Mouse (Mus musculus) neural tube, embryonic 12.5 days (tissue): Measurements from ENCODE around the gene Htr7. TPM values are rescaled to one million over a fixed set of nuclear protein-coding genes. Genes with fewer than 3 reads are reported as not detected.

Source experiments
- ATAC-seq: fragments of 200-750 bp; cut with Nextera tagmentation; 2 replicates; pipeline ENCODE4 v1.8.0; 2017; ENCODE audit warnings: low read depth, mild to moderate bottlenecking, moderate TSS enrichment, moderate library complexity; ENCODE audit not compliant: low FRiP score
- H3K27ac ChIP-seq: fragments of 300-500 bp; sonication (generic); 2 replicates; pipeline ENCODE4 v1.5.1; 2016
- H3K27me3 ChIP-seq: fragments of 300-500 bp; sonication (generic); replicated peaks from 2 replicates; pipeline ENCODE4 v1.6.1; 2016; ENCODE audit warnings: mild to moderate bottlenecking
- H3K36me3 ChIP-seq: fragments of 300-500 bp; sonication (generic); 2 replicates; pipeline ENCODE4 v1.6.1; 2016; ENCODE audit warnings: mild to moderate bottlenecking
- H3K4me1 ChIP-seq: fragments of 300-500 bp; sonication (generic); 2 replicates; pipeline ENCODE4 v1.6.1; 2016
- H3K4me2 ChIP-seq: fragments of 300-500 bp; sonication (generic); replicated peaks from 2 replicates; pipeline ENCODE4 v1.6.1; 2016; ENCODE audit warnings: mild to moderate bottlenecking
- H3K4me3 ChIP-seq: fragments of 300-500 bp; sonication (generic); 2 replicates; pipeline ENCODE4 v1.5.1; 2016
- H3K9ac ChIP-seq: fragments of 300-500 bp; sonication (generic); 2 replicates; pipeline ENCODE4 v1.6.1; 2016; ENCODE audit warnings: mild to moderate bottlenecking
- H3K9me3 ChIP-seq: fragments of 300-500 bp; sonication (generic); 2 replicates; pipeline ENCODE4 v1.6.1; 2016; ENCODE audit warnings: mild to moderate bottlenecking
- WGBS: fragments of 180-500 bp; shearing (Covaris S2); methylation state at CpG from one replicate; pipeline ENCODE4 v1.1.7; 2016; 5-methylcytosine and 5-hydroxymethylcytosine counted together
- polyA plus RNA-seq: library from polyadenylated mRNA; unstranded; fragments of >200 nt; fragmentation: Nextera tagmentation; extraction: Ambion mirVana; gene quantifications from 2 replicates; pipeline ENCODE4 v1.2.1, GENCODE M21; 2016

Gene Htr7
- 3.2 and 3.4 TPM in 2 replicates for polyA plus RNA-seq

DNA sequence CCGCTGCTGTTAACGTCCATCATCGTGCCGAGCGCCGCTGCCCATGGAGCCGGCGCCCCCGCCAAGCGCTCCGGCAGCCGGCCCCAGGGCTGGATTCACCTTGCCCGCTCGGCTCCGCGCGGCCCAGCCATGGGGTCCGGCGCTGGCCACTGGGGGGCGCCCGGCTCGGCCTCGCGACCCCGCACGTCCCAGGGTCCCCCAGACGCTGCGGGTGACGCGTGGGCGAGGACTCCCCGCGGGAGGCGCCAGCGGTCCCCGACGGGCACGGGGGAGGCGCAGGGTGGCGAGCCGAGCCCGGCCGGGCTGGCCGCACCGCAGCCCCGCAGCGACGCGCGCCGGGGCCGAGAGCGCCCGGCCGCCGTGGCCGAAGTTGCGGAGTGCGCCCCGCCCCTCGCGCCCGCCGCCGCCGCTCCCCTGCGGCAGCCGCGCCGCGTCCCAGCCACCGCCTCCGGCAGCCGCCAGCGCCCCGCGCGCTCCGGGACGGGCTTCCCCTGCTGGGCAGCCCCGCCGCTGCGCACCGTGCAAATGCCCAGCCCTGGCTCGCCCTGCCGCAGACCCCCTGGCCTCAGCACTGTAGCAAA, at the start of gene Htr7:
Gene Htr7 (minus strand): TSS at position 277 of the 581 bp plus-strand sequence.
- Histone ChIP-seq H3K9me3 (no peaks in the 10 kb centered on the region), H3K36me3 (no peaks in the 10 kb centered on the region), H3K9ac (peak within 1 kb of the TSS; percentile 59), H3K4me2 (peak within 1 kb of the TSS; percentile 82), H3K4me1 (peaks cover 7% of the 10 kb centered on the region), H3K4me3 (peak within 1 kb of the TSS; percentile 72), H3K27ac (no peak within 1 kb of the TSS), H3K27me3 (peaks cover 26% of the 10 kb centered on the region)
- under 1% methylated on average over 80 of the region's 86 CpGs for WGBS
- ATAC-seq = peak; percentile 95

DNA sequence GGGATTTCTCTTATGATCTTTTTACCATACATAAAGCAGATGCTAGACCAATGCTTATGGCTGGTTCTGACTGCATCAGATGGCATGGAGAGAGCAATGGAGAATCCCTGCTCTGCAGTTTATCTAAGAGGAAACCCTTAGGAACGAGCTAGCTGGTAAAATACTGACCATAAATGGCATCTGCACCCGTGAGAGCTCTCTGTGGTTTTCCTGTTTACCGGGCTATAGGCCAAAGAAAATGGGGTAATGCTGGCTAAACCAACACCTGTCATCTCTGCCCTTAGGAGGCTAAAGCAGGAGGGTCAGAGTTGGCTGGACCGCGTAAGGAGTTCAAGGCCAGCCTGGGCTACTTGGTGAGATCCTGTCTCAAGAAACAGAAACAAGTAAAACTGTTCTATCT, 46.6 kb upstream of the Htr7 start:
- Histone ChIP-seq H3K4me2 (no peak overlapping the region), H3K4me1 (no peaks in the 10 kb centered on the region), H3K27me3 (no peaks in the 10 kb centered on the region), H3K36me3 (peaks cover 27% of the 10 kb centered on the region), H3K27ac (no peak overlapping the region), H3K4me3 (no peak overlapping the region), H3K9me3 (no peaks in the 10 kb centered on the region), H3K9ac (no peak overlapping the region)
- 91% methylated on average over 5 of the region's 5 CpGs for WGBS
- no peak for ATAC-seq

- ATAC-seq = no peak
- 87% methylated on average over 7 of the region's 7 CpGs for WGBS
- no peak overlapping the region for H3K4me2 ChIP-seq
Observed at GRCm38 (mm10) chr19:36098916-36099315, 41.6 kb upstream of the Htr7 start.

GRCm38 (mm10) chr19:36098265-36098664, 41.0 kb upstream of the Htr7 start:
- Histone ChIP-seq H3K27me3 (no peaks in the 10 kb centered on the region), H3K4me2 (no peak overlapping the region), H3K9me3 (no peaks in the 10 kb centered on the region), H3K9ac (no peak overlapping the region), H3K4me3 (no peak overlapping the region), H3K27ac (no peak overlapping the region), H3K4me1 (no peaks in the 10 kb centered on the region), H3K36me3 (peaks cover 66% of the 10 kb centered on the region)
- no peak for ATAC-seq
- 86% methylated on average over 1 of the region's 1 CpGs for WGBS

More at GRCm38 (mm10) chr19:36098916-36099315, 41.6 kb upstream of the Htr7 start:
- no peaks in the 10 kb centered on the region for H3K27me3 ChIP-seq
- no peaks in the 10 kb centered on the region for H3K4me1 ChIP-seq
- no peak overlapping the region for H3K27ac ChIP-seq
- H3K9me3 ChIP-seq = no peaks in the 10 kb centered on the region
- no peak overlapping the region for H3K4me3 ChIP-seq
- no peak overlapping the region for H3K9ac ChIP-seq
- H3K36me3 ChIP-seq = peaks cover 61% of the 10 kb centered on the region

DNA sequence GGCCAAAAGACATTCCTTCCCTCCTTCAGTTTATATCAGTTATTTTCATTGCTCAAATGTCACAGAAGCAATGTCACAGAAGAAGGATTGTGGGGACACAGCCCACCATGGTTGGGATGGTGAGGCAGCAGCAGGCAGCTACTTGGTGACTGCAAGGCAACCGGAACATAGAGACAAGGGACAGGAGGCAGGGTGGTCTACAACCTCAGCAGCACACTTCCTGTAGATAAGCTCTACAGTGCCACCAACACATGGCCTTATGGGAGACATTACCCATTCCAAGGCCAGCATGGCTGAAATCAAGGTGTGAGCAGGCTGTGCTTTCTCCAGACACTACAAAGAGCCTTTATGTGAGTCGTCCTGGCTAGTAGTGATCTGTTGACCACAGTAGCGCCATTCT, 39.9 kb upstream of the Htr7 start:
- WGBS = 91% methylated on average over 3 of the region's 3 CpGs
- H3K4me2 ChIP-seq = no peak overlapping the region
- no peak overlapping the region for H3K9ac ChIP-seq
- no peak overlapping the region for H3K27ac ChIP-seq
- peaks cover 66% of the 10 kb centered on the region for H3K36me3 ChIP-seq
- H3K9me3 ChIP-seq = no peaks in the 10 kb centered on the region
- H3K4me1 ChIP-seq = no peaks in the 10 kb centered on the region
- ATAC-seq = no peak
- no peak overlapping the region for H3K4me3 ChIP-seq
- no peaks in the 10 kb centered on the region for H3K27me3 ChIP-seq

DNA sequence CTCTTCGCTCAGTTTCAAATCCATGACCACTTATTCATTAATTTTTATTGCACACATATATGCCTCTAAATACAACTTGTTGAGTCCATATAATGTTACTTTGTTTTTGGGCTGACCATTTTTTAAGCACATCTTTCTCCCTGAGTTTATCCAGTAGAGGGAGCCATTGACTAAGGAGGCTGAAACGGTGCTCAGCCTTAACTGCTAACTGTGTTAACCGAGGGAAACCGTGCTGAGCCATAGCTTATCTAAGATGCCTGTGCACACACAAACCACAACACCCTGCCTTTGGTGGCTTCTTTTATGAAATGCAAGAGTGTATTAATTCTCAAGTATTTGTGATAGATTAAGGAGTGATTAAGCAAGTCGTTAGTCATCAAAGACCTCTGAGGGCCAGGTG, 33.5 kb upstream of the Htr7 start:
- peaks cover 56% of the 10 kb centered on the region for H3K36me3 ChIP-seq
- H3K4me3 ChIP-seq = no peak overlapping the region
- no peak overlapping the region for H3K9ac ChIP-seq
- no peaks in the 10 kb centered on the region for H3K27me3 ChIP-seq
- ATAC-seq = no peak
- no peaks in the 10 kb centered on the region for H3K9me3 ChIP-seq
- H3K4me2 ChIP-seq = no peak overlapping the region
- no peak overlapping the region for H3K27ac ChIP-seq
- H3K4me1 ChIP-seq = no peaks in the 10 kb centered on the region
- whole genome bisulfite sequencing = 59% methylated on average over 5 of the region's 5 CpGs

DNA sequence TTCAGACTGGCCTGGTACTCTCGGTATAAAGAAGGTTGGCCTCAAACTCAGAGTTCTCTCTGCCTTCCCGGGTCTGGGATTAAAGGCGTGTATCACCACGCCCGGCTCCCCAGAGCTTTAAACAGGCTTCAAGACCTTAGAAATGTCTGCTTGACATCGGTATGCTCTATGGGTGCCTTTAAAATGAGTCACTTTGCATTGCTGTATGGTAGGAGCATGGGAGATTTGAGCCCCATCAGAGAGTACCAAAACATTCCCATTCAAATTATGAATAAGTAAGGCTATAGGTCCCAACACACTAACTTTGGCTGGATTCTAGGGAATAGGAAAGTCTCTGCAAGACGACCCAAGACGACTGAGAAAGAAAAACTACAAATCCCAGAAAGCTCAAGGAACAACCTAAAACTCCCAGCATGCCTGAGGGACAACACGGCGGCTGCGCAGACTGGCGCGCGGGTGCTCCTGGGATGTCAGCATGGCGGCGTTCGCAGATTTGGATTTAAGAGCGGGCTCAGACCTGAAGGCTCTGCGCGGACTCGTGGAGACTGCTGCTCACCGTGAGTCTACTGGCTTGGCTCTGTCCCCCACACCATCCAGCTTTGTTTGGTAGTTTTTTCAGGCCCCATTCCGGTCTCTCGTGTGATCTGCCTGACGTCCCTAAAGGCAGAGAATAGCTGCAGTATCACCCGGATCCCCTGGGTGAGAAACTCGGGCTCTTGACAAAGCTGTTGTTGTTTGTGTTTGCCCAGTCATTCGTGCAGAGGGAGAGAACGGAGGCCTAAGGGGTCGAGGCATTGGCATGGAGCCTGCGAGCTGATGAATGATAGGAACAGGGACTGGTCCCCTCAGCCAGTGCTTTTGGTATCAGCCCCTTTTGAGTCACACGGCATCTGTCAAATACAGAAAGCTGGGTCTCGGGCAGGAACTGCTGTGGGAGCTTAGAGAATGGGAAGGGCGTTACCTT, 26.2 kb upstream of the Htr7 start, which contains the start of gene Rpp30:
Gene Rpp30 (plus strand): TSS at position 455 of the 964 bp plus-strand sequence.
- peak within 1 kb of the TSS; percentile 76 for H3K4me2 ChIP-seq
- H3K9me3 ChIP-seq = no peaks in the 10 kb centered on the region
- H3K4me1 ChIP-seq = peaks cover 9% of the 10 kb centered on the region
- peak within 1 kb of the TSS; percentile 73 for H3K4me3 ChIP-seq
- ATAC-seq = peak; percentile 95
- peak within 1 kb of the TSS; percentile 64 for H3K9ac ChIP-seq
- peaks cover 7% of the 10 kb centered on the region; the same call in 1 of the 2 replicates for H3K36me3 ChIP-seq
- H3K27ac ChIP-seq = no peak within 1 kb of the TSS
- 2% methylated on average over 34 of the region's 34 CpGs for WGBS
- H3K27me3 ChIP-seq = no peaks in the 10 kb centered on the region

- peaks cover 9% of the 10 kb centered on the region for H3K4me1 ChIP-seq
- 45% methylated on average over 7 of the region's 7 CpGs for WGBS
- ATAC-seq = peak; percentile 90
- no peak overlapping the region for H3K27ac ChIP-seq
- H3K4me3 ChIP-seq = peak overlapping the region; percentile 73
- H3K27me3 ChIP-seq = no peaks in the 10 kb centered on the region
- H3K9me3 ChIP-seq = no peaks in the 10 kb centered on the region
- no peak overlapping the region for H3K9ac ChIP-seq
- H3K4me2 ChIP-seq = peak overlapping the region; percentile 76
- no peaks in the 10 kb centered on the region; the same call in 1 of the 2 replicates for H3K36me3 ChIP-seq
Observed at GRCm38 (mm10) chr19:36082606-36083261, 25.4 kb upstream of the Htr7 start.

GRCm38 (mm10) chr19:36062801-36063529, 5.7 kb upstream of the Htr7 start:
- no peak for ATAC-seq
- Histone ChIP-seq H3K36me3 (no peaks in the 10 kb centered on the region), H3K4me2 (no peak overlapping the region), H3K9ac (no peak overlapping the region), H3K27me3 (0 out of 2 replicates have a peak, but pooled peaks cover 6% of the 10 kb centered on the region), H3K4me1 (no peaks in the 10 kb centered on the region), H3K4me3 (no peak overlapping the region), H3K27ac (no peak overlapping the region), H3K9me3 (no peaks in the 10 kb centered on the region)
- WGBS = 86% methylated on average over 2 of the region's 2 CpGs

- WGBS = 8% methylated on average over 49 of the region's 49 CpGs
- H3K27ac ChIP-seq = no peak overlapping the region
Observed at GRCm38 (mm10) chr19:36056502-36057221, 645 bp downstream of the Htr7 start.

GRCm38 (mm10) chr19:36046046-36046445, 11.3 kb downstream of the Htr7 start:
- ATAC-seq = no peak

More at GRCm38 (mm10) chr19:36056502-36057221, 645 bp downstream of the Htr7 start:
- Histone ChIP-seq H3K36me3 (no peaks in the 10 kb centered on the region), H3K4me2 (peak overlapping the region; percentile 82), H3K9ac (peak overlapping the region; percentile 59), H3K4me3 (peak overlapping the region; percentile 72), H3K4me1 (peaks cover 7% of the 10 kb centered on the region), H3K9me3 (no peaks in the 10 kb centered on the region), H3K27me3 (peaks cover 26% of the 10 kb centered on the region)
- peak; percentile 33 for ATAC-seq

More at GRCm38 (mm10) chr19:36046046-36046445, 11.3 kb downstream of the Htr7 start:
- Histone ChIP-seq H3K27ac (no peak overlapping the region), H3K4me3 (no peak overlapping the region), H3K4me2 (no peak overlapping the region), H3K9ac (no peak overlapping the region), H3K4me1 (no peaks in the 10 kb centered on the region), H3K36me3 (no peaks in the 10 kb centered on the region), H3K9me3 (no peaks in the 10 kb centered on the region), H3K27me3 (no peaks in the 10 kb centered on the region)
- 81% methylated on average over 7 of the region's 7 CpGs for WGBS
